Mouse (Mus musculus) lung, postnatal 0 days (tissue): Measurements from ENCODE around the gene Rpl41. TPM values are rescaled to one million over a fixed set of nuclear protein-coding genes. Genes with fewer than 3 reads are reported as not detected.

Source experiments
- ATAC-seq: fragments of 200-750 bp; cut with Nextera tagmentation; 2 replicates; pipeline ENCODE4 v1.8.0; 2017; ENCODE audit warnings: moderate library complexity
- DNase-seq: peaks from one replicate; pipeline ENCODE4 v3.0.0-alpha.2; 2016; ENCODE audit warnings: low spot score
- H3K27ac ChIP-seq: fragments of 300-500 bp; sonication (generic); 2 replicates; pipeline ENCODE4 v1.5.1; 2014; ENCODE audit warnings: antibody characterized with exemption, mild to moderate bottlenecking, low read length, mixed read lengths
- H3K27me3 ChIP-seq: fragments of 300-500 bp; sonication (generic); replicated peaks from 2 replicates; pipeline ENCODE4 v1.6.1; 2014; ENCODE audit warnings: low read length, mixed read lengths; ENCODE audit not compliant: insufficient read depth
- H3K36me3 ChIP-seq: fragments of 300-500 bp; sonication (generic); 2 replicates; pipeline ENCODE4 v1.6.1; 2014; ENCODE audit warnings: low read length, mixed read lengths; ENCODE audit not compliant: insufficient read depth
- H3K4me1 ChIP-seq: fragments of 300-500 bp; sonication (generic); 2 replicates; pipeline ENCODE4 v1.6.1; 2014; ENCODE audit warnings: antibody characterized with exemption, low read depth, low read length, mixed read lengths; ENCODE audit not compliant: insufficient read depth
- H3K4me2 ChIP-seq: fragments of 300-500 bp; sonication (generic); replicated peaks from 2 replicates; pipeline ENCODE4 v1.6.1; 2014; ENCODE audit warnings: low read depth, mild to moderate bottlenecking, low read length, moderate library complexity, mixed read lengths
- H3K4me3 ChIP-seq: fragments of 300-500 bp; sonication (generic); 2 replicates; pipeline ENCODE4 v1.5.1; 2014; ENCODE audit warnings: low read depth, low read length
- H3K9ac ChIP-seq: fragments of 300-500 bp; sonication (generic); replicated peaks from 2 replicates; pipeline ENCODE4 v1.6.1; 2014; ENCODE audit warnings: low read depth, mild to moderate bottlenecking
- H3K9me3 ChIP-seq: fragments of 300-500 bp; sonication (generic); 2 replicates; pipeline ENCODE4 v1.6.1; 2016; ENCODE audit warnings: low read length, mixed read lengths
- CTCF ChIP-seq: IDR thresholded peaks from 2 replicates; pipeline ENCODE4 v1.5.1; 2016; ENCODE audit warnings: antibody characterized with exemption, mild to moderate bottlenecking
- EP300 ChIP-seq: IDR thresholded peaks from 2 replicates; pipeline ENCODE4 v1.6.1; 2016; ENCODE audit warnings: antibody characterized with exemption, mild to moderate bottlenecking, control low read depth
- WGBS: fragments of 180-500 bp; shearing (Covaris S2); extraction: QIAGEN DNeasy Blood & Tissue Kit; methylation state at CpG from one replicate; pipeline ENCODE4 v1.1.7; 2014; 5-methylcytosine and 5-hydroxymethylcytosine counted together
- polyA plus RNA-seq: library from polyadenylated mRNA; unstranded; fragments of >200 nt; fragmentation: Nextera tagmentation; extraction: Ambion mirVana; gene quantifications from 2 replicates; pipeline ENCODE4 v1.2.1, GENCODE M21; 2015

The Rpl41 gene
- polyA plus RNA-seq, 1 experiment from 2014 or later, result 3,267 TPM

GRCm38 (mm10) chr10:128520591-128520990 is 28.5 kb downstream of the Rpl41 start:
- H3K36me3 ChIP-seq, result peaks cover 23% of the 10 kb centered on the region
- no peaks in the 10 kb centered on the region for H3K27me3 ChIP-seq
- H3K4me1 ChIP-seq, result peaks cover 6% of the 10 kb centered on the region; the same call in 1 of the 2 replicates
- no peak for TF ChIP-seq EP300
- TF ChIP-seq CTCF, result no peak
- H3K4me2 ChIP-seq, result no peak overlapping the region
- no peaks in the 10 kb centered on the region for H3K9me3 ChIP-seq
- H3K9ac ChIP-seq, result no peak overlapping the region
- H3K27ac ChIP-seq, result no peak overlapping the region
- H3K4me3 ChIP-seq, result no peak overlapping the region
- 88% methylated on average over 16 of the region's 16 CpGs for WGBS
- DNase-seq, result no peak
- ATAC-seq, result no peak

GRCm38 (mm10) chr10:128518833-128519232 is 30.3 kb downstream of the Rpl41 start:
- ATAC-seq (peak; percentile 66), DNase-seq (peak; percentile 75)
- Histone ChIP-seq H3K9me3 (no peaks in the 10 kb centered on the region), H3K27ac (no peak overlapping the region), H3K9ac (no peak overlapping the region), H3K36me3 (peaks cover 35% of the 10 kb centered on the region), H3K27me3 (no peaks in the 10 kb centered on the region), H3K4me1 (no peaks in the 10 kb centered on the region), H3K4me3 (no peak overlapping the region), H3K4me2 (no peak overlapping the region)
- TF ChIP-seq CTCF (peak; percentile 74), EP300 (no peak)
- WGBS, result 72% methylated on average over 7 of the region's 7 CpGs

- ATAC-seq (peak; percentile 53; the same call in 1 of the 2 replicates), DNase-seq (peak; percentile 37)
- Histone ChIP-seq H3K27me3 (no peaks in the 10 kb centered on the region), H3K9me3 (no peaks in the 10 kb centered on the region), H3K4me2 (no peak overlapping the region), H3K4me3 (no peak overlapping the region), H3K27ac (no peak overlapping the region), H3K36me3 (peaks cover 49% of the 10 kb centered on the region), H3K4me1 (no peaks in the 10 kb centered on the region), H3K9ac (no peak overlapping the region)
- TF ChIP-seq EP300 (no peak), CTCF (no peak)
- 40% methylated on average over 6 of the region's 6 CpGs for WGBS
These were observed 32.4 kb downstream of the Rpl41 start for GRCm38 (mm10) chr10:128516677-128517076.

GRCm38 (mm10) chr10:128516029-128516428 is 33.1 kb downstream of the Rpl41 start:
- DNase-seq (no peak), ATAC-seq (no peak)
- Histone ChIP-seq H3K9me3 (no peaks in the 10 kb centered on the region), H3K4me3 (no peak overlapping the region), H3K9ac (no peak overlapping the region), H3K27ac (no peak overlapping the region), H3K36me3 (peaks cover 51% of the 10 kb centered on the region), H3K4me2 (no peak overlapping the region), H3K4me1 (no peaks in the 10 kb centered on the region), H3K27me3 (no peaks in the 10 kb centered on the region)
- WGBS, result 49% methylated on average over 20 of the region's 20 CpGs
- TF ChIP-seq EP300 (no peak), CTCF (no peak)

GRCm38 (mm10) chr10:128515044-128515443 is 34.1 kb downstream of the Rpl41 start:
- DNase-seq (no peak), ATAC-seq (no peak)
- H3K36me3 ChIP-seq, result peaks cover 52% of the 10 kb centered on the region
- H3K9me3 ChIP-seq, result no peaks in the 10 kb centered on the region
- H3K27me3 ChIP-seq, result no peaks in the 10 kb centered on the region
- WGBS, result 84% methylated on average over 4 of the region's 4 CpGs
- TF ChIP-seq EP300, result no peak
- TF ChIP-seq CTCF, result no peak
- no peak overlapping the region for H3K27ac ChIP-seq
- H3K4me1 ChIP-seq, result no peaks in the 10 kb centered on the region
- no peak overlapping the region for H3K4me2 ChIP-seq
- H3K4me3 ChIP-seq, result no peak overlapping the region
- no peak overlapping the region for H3K9ac ChIP-seq

- H3K27me3 ChIP-seq, result no peaks in the 10 kb centered on the region
- TF ChIP-seq EP300, result no peak
- no peak for TF ChIP-seq CTCF
- H3K4me1 ChIP-seq, result 0 out of 2 replicates have a peak, but pooled peaks cover 3% of the 10 kb centered on the region
- no peak for ATAC-seq
- DNase-seq, result no peak
- H3K4me3 ChIP-seq, result no peak overlapping the region
- WGBS, result 82% methylated on average over 12 of the region's 12 CpGs
- H3K27ac ChIP-seq, result no peak overlapping the region
- H3K4me2 ChIP-seq, result no peak overlapping the region
- no peak overlapping the region for H3K9ac ChIP-seq
- peaks cover 45% of the 10 kb centered on the region for H3K36me3 ChIP-seq
- no peaks in the 10 kb centered on the region for H3K9me3 ChIP-seq
These were observed 37.3 kb downstream of the Rpl41 start for GRCm38 (mm10) chr10:128511761-128512160.

GRCm38 (mm10) chr10:128511189-128511588 is 37.9 kb downstream of the Rpl41 start:
- H3K27ac ChIP-seq, result no peak overlapping the region
- no peak for ATAC-seq
- H3K9ac ChIP-seq, result no peak overlapping the region
- DNase-seq, result no peak
- peaks cover 43% of the 10 kb centered on the region for H3K36me3 ChIP-seq
- H3K27me3 ChIP-seq, result no peaks in the 10 kb centered on the region
- H3K4me3 ChIP-seq, result no peak overlapping the region
- H3K4me1 ChIP-seq, result 0 out of 2 replicates have a peak, but pooled peaks cover 3% of the 10 kb centered on the region
- H3K9me3 ChIP-seq, result no peaks in the 10 kb centered on the region
- TF ChIP-seq EP300 (no peak), CTCF (no peak)
- no peak overlapping the region for H3K4me2 ChIP-seq
- WGBS, result 86% methylated on average over 9 of the region's 9 CpGs
